Mouse (Mus musculus) common myeloid progenitor, adult 5-6 weeks (primary cell): ENCODE results near the gene Atad1. TPM values are rescaled to one million over a fixed set of nuclear protein-coding genes. Genes with fewer than 3 reads are reported as not detected.
"Not testable (repeated sequence)": the region's sequence is repeated elsewhere in the genome, so short reads cannot be mapped to it uniquely, and the experiment has no call there.

Experiments used
- ATAC-seq: replicated peaks from 2 replicates; pipeline ENCODE4 v1.8.0; 2016; ENCODE audit warnings: low read depth, mild to moderate bottlenecking, moderate TSS enrichment, inconsistent platforms; ENCODE audit not compliant: poor library complexity, severe bottlenecking
- total RNA-seq: library from RNA; stranded (forward); fragments of 200-1000, 187-1606 nt; gene quantifications from 2 replicates; pipeline ENCODE4 v1.2.3, GENCODE M21; 2017

Atad1 gene
- total RNA-seq, 1 experiment from 2014 or later: 80.5 TPM

- ATAC-seq: peak; percentile 62; the same call in 1 of the 2 replicates
Measured at GRCm38 (mm10) chr19:32689724-32690123, 49.9 kb downstream of the Atad1 start.

- ATAC-seq: not testable (repeated sequence)
Measured at GRCm38 (mm10) chr19:32688227-32688626, 51.4 kb downstream of the Atad1 start.

GRCm38 (mm10) chr19:32687721-32688120, 51.9 kb downstream of the Atad1 start:
- no peak for ATAC-seq

GRCm38 (mm10) chr19:32683081-32683480, 56.5 kb downstream of the Atad1 start:
- ATAC-seq: no peak

GRCm38 (mm10) chr19:32680894-32681293, 58.7 kb downstream of the Atad1 start:
- ATAC-seq: no peak

GRCm38 (mm10) chr19:32675766-32676165, 63.8 kb downstream of the Atad1 start:
- ATAC-seq: no peak

GRCm38 (mm10) chr19:32667830-32668229, 71.8 kb downstream of the Atad1 start:
- ATAC-seq: not testable (repeated sequence)

GRCm38 (mm10) chr19:32665243-32665642, 74.3 kb downstream of the Atad1 start:
- ATAC-seq: no peak

- ATAC-seq: no peak
Measured at GRCm38 (mm10) chr19:32662936-32663335, 76.7 kb downstream of the Atad1 start.

- ATAC-seq: no peak
Measured at GRCm38 (mm10) chr19:32659346-32659745, 80.2 kb downstream of the Atad1 start.

- peak; percentile 52; the same call in 1 of the 2 replicates for ATAC-seq
Measured at GRCm38 (mm10) chr19:32653630-32654362, 85.8 kb downstream of the Atad1 start.

- ATAC-seq: 0 out of 2 replicates have a peak, but pooled peaks have one; percentile 25
Measured at GRCm38 (mm10) chr19:32653122-32653521, 86.5 kb downstream of the Atad1 start.

- no peak for ATAC-seq
Measured at GRCm38 (mm10) chr19:32651046-32651445, 88.5 kb downstream of the Atad1 start.

- ATAC-seq: no peak
Measured at GRCm38 (mm10) chr19:32648019-32648571, 91.5 kb downstream of the Atad1 start.

- ATAC-seq: no peak
Measured at GRCm38 (mm10) chr19:32646382-32646781, 93.2 kb downstream of the Atad1 start.

- ATAC-seq: no peak
Measured at GRCm38 (mm10) chr19:32645939-32646338, 93.6 kb downstream of the Atad1 start.

- ATAC-seq: no peak
Measured at GRCm38 (mm10) chr19:32643642-32644041, 95.9 kb downstream of the Atad1 start.

- no peak for ATAC-seq
Measured at GRCm38 (mm10) chr19:32641995-32642394, 97.6 kb downstream of the Atad1 start.

GRCm38 (mm10) chr19:32641535-32641934, 98.1 kb downstream of the Atad1 start:
- no peak for ATAC-seq

- ATAC-seq: 0 out of 2 replicates have a peak, but pooled peaks have one; percentile 5
Measured at GRCm38 (mm10) chr19:32638276-32638903, 101.2 kb downstream of the Atad1 start.
